Mouse (Mus musculus): ENCODE measurements around the gene Mrps18c.

Mrps18c gene

DNA sequence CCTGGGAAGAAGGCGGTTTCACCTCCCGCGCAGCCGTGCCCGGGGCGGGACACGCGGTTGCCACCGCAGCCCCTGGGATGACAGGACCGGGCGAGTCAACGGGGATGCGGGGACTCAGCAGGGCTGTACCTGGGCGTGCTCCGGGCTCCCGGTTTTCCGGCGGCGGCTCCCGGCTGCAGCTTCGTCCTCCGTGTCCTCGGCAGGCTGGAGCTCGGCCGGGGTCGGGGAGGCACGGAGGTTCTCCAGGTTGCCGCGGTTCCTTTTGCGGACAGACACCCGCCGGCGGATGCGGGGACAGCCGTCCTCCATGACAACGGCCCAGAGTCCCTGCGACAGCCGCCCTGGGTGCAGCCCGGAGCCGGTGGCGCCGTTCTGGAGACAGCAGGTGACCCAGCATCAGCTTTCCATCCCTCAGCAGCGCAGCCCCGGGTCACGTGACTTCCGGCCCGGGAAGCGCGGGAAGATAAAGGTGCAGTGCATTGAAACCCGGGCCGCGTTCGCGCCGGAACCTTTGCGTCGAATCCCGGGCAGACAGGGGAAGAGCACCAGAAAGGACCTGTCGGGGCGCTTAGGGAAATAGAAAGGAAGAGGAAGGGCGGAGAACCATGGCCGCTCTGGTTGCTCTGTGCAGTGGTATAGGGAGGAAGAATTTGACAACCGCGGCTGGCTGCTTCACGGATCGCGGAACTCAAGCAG lies at the start of gene Mrps18c, which contains the start of gene Helq:
Gene Mrps18c, plus strand, starts transcription at position 463 of the 696 bp plus-strand sequence.
Gene Helq, minus strand, starts transcription at position 434 of the 696 bp plus-strand sequence.
- peak; percentile 92 for DNase-seq (ENCODE audit: low spot score)

- no peak for DNase-seq (ENCODE audit: low spot score)
Observed at GRCm38 (mm10) chr5:100750617-100751255, 47.7 kb upstream of the Mrps18c start.

DNA sequence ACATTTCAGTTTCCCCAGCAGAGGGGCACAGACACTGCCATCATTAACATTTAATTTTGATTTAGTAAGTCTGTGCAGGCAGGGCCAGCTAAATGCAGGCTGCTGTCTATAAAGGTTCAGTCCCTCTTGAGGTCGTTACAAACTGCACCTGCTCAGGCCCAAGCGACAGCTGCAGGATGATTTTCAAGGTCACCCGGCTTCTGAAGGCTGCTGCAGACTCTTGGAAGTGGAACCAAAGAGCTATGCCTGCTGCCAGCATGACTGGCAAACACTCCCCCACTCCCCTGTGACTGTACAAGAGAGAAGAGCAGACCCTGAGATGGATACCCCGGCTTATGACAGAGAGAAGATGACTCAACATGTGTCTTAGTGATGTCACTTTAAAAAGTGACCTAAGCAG lies 46.8 kb upstream of the Mrps18c start:
- DNase-seq (ENCODE audit: low spot score), result no peak

- no peak for DNase-seq (ENCODE audit: low spot score)
Observed at GRCm38 (mm10) chr5:100753407-100753806, 45.0 kb upstream of the Mrps18c start.

DNA sequence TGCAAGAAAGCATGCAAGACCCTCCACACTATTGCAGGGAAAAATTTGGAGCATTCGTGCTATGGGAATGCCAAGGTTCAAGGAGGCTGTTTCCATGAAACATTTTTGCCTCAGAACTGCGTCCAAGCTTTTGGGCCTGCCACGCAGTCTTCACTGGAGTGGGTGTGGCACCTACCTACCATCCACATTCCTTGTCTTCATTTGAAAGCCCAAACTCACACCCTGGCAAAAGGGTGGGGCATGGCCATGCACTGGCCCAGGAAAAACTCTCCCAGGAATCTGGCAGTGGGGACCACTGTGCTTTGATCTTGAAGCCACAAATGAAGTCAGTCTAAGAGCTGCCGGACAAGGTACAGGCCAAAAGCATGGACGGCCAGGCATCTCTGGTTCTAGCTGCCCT lies 40.3 kb upstream of the Mrps18c start:
- no peak for DNase-seq (ENCODE audit: low spot score)

DNA sequence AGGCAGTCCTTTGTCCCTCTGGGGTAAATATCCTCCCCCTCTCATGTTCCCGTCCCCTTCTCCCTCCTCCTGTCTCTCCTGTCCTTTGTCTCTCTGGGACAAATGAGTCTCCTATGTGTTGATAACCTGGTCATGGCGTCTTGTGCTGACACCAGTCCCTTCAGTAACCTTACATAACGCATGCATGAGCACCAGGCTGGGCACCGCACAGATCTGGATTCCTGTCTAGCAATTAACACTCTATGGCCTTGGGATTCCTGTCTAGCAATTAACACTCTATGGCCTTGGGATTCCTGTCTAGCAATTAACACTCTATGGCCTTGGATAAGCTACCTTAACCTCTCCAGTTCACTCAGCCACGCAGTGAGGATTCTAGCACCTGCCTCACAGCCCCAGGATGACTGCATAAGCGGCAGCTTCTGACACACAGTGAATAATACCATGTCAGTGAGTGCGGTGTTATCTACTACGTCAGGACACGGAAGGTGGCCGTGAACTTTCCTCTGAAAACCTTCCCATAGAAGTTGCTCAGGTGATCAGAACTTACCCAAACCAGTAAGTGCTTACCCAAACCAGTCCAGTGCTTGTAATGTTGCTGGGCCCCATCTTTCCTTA lies 38.3 kb upstream of the Mrps18c start:
- no peak for DNase-seq (ENCODE audit: low spot score)

- no peak for DNase-seq (ENCODE audit: low spot score)
Observed at GRCm38 (mm10) chr5:100761736-100762135, 36.7 kb upstream of the Mrps18c start.

DNA sequence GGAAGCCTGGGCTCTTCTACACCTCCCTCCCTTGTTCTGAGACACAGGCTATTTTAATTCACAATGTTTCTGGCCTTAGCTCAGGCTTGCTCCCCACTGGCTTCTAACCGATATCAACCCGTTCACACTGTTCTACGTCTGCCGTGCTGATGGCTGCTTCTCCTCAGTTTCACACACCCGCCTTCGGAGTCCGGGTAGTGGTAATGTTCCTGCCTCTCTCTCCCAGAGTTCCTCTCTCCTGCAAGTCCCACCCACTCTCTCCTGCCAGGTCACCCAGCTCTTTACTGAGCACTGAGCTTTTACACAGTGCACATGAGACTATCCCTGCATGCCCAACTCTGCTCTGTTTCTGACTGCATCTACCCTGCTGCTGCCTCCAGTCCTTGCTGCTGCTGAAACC lies 32.4 kb upstream of the Mrps18c start:
- no peak for DNase-seq (ENCODE audit: low spot score)

GRCm38 (mm10) chr5:100771575-100771974 lies 26.9 kb upstream of the Mrps18c start:
- DNase-seq (ENCODE audit: low spot score), result no peak

GRCm38 (mm10) chr5:100775778-100776404 lies 22.5 kb upstream of the Mrps18c start:
- no peak for DNase-seq (ENCODE audit: low spot score)

DNA sequence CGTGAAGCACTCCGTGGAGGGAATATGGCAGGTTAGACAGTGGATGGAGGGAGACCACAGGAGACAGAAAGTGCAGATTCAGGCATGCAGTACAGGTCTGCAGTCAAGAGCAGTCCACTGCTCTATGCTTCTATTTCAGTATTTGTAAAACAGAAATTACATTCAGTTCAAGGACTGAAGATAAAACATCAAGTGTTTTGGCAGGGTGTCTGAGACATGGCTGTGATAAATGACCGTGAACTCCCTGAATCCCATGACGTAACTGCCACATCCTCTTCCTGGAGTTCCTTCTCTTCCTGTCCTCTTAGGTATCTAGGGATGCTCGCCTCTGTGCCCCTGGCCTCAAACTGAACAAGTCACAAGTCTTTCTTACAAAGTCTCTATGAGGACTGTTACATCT lies 21.5 kb upstream of the Mrps18c start:
- DNase-seq (ENCODE audit: low spot score), result no peak

- no peak for DNase-seq (ENCODE audit: low spot score)
Observed at GRCm38 (mm10) chr5:100779002-100779401, 19.4 kb upstream of the Mrps18c start.

DNA sequence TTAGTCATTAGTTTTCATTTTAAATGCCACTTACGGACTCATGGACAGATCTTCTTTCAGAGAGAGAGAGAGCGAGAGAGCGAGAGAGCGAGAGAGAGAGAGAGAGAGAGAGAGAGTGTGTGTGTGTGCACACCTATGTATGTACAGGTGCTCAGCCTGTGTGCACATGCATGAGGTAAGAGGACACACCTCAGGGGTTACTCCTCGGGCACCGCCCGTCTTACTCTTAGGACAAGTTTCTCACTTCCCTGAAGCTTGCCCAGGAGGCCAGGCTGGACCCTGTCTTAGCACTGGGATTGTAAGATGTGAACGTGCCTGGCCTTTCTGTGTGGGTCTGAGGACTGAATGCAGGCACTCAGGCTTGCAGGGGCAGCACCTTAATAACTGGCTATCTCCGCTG lies 10.9 kb upstream of the Mrps18c start:
- no peak for DNase-seq (ENCODE audit: low spot score)

- no peak for DNase-seq (ENCODE audit: low spot score)
Observed at GRCm38 (mm10) chr5:100792261-100792660, 6.2 kb upstream of the Mrps18c start.

DNA sequence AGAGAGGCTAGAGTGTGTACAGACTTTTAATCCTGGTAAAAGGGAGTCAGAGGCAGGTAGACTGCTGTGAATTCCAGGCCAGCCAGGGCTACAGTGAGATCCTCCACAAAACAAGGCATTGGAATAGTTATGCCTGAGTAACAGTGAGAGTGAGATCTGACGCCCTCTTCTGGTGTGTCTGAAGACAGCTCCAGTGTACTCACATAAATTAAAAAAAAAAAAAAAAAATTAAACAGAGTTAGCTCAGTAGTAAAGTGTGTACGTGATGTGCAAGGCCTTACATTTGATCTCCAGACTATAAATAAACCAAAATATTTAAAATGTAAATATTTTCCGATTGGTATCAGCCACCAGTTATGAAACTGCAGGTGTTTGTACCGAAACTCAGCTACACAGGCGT lies 4.3 kb upstream of the Mrps18c start:
- DNase-seq (ENCODE audit: low spot score), result no peak

DNA sequence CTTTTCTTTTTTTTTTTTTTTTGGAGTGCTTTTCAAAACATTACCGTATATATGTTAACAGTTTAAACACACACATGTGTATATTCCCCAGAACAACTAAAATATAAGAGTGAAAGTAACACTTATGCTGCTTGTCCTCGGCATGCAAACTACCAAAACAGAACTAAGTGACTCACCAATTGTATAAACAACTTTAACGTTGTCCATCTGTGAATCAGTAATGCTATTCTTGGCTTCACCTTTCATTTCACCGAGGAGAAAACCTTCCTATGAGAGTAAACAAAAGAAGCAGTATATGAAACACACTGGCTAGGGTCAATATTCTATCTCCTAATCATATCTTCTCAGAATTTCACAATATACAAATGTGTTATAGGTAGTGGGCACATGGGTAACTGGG lies 19.9 kb downstream of the Mrps18c start:
- DNase-seq (ENCODE audit: low spot score), result no peak

DNA sequence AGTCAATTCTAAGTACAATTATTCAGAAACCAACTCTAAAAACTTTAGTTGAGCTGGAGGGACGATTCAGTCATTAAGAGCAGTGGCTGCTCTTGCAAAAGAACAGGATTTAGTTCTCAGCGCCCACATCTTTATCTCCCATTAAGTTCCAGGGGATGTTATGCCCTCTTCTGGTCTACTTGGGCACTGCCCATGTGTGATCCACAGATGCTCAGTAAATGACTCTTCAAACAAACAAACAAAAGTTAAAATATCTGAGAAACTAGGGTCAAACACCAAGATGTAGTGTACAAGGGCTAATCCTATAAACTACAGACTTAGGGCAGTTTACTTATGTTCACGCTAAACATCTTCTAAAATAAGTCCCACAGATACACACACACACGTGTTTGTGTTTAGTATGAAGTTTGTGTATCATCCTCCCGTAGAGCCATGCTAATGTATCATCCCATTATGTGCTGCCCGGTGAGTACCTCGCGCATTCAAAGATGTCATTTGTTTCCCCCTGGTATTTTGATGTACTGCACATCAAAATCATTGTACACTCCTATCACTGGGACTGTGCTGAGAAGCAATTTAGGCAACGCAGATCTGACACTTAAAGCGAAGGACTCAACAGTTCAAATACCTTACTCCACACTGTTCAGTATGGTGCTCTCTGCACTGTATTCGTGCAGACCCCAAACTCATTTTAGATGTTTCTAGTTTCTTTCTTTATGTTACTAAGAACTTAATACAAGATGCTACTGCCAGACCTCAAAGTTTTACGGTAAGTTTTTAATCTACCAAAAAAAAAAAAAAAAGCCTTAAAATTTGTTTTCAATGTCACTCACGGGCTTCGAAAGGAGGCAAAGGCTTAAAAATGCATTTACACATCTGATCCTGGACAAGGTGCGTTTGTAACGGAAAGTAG lies 21.4 kb downstream of the Mrps18c start:
- DNase-seq (ENCODE audit: low spot score), result peak; percentile 48

DNA sequence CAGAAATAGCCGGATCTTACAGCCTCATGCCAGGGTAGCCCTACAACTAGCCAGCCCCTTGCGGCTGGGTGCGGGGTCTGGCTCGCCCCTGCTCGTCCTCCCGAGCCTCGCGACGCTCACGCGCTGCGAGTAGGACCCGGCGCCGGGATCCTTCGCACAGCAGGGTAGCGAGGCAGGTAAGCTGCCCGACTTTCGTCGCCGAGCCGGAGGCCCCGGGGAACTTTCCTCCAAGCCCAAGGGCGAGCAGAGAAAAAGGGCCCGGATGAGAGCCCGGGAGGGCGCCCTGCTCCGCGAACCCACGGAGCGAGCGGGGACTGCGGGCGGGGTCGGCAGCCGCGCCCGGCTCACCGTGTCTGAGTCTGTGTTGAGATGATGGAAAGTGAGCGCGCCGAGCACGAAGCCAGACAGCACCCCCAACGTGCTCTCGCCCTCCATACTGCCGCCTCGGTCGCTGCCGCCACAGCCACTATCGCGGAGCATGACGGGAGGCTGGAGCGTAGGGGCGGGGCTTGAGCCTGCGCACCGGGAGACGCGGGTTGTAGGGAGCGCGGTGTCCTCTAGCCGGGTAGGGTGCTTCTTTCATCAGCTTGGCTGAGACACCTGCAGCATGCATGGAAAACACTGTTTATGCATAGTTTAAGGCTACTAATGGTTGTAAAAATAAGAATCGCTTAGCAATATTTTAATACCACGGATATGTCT lies 22.2 kb downstream of the Mrps18c start, which contains the start of gene Abraxas1:
Gene Abraxas1, minus strand, starts transcription at position 483 of the 702 bp plus-strand sequence.
- DNase-seq (ENCODE audit: low spot score), result peak; percentile 82

GRCm38 (mm10) chr5:100821375-100821774 lies 22.9 kb downstream of the Mrps18c start:
- peak; percentile 77 for DNase-seq (ENCODE audit: low spot score)

DNA sequence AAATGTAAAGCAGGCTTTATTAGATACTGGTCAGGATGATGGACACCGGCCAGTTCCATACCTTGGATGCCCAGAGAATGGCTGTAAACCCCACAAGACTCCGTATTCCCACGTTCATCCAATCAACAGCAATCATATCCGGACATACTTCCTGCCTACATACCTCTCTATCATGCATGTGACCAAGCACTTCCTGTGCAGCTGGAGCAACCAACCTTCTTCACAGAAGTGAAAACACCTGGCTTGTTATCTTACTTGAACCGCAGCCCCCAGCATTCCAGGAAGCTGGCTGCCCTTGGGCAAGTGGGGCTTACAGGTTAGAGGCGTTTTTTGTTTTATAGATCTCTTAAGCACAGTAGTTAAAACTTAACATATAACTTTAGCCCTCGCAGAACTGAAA lies 24.4 kb downstream of the Mrps18c start:
- no peak for DNase-seq (ENCODE audit: low spot score)

GRCm38 (mm10) chr5:100825975-100826374 lies 27.5 kb downstream of the Mrps18c start:
- peak; percentile 64 for DNase-seq (ENCODE audit: low spot score)

Data from adipocyte (in vitro differentiated cells).